In genomic region chr1:72609129-72609528, GRCm38 (mm10) we compare ENCODE assay signal across 19 mouse cellular contexts.
"Had no signal": no experiment of that assay in that cellular context is flagged by ENCODE, and none has a peak within 500 bp of the region (broad histone marks: within the 10 kb centered on the region; RNA-seq: fewer than 3 reads in every experiment).

No protein-coding gene starts in this region.

- H3K9ac ChIP-seq: liver, embryonic 13.5 days; lung, embryonic 14.5 days; midbrain, embryonic 12.5 days; neural tube, embryonic 12.5 days; neural tube, embryonic 15.5 days had no signal

- DNase-seq: kidney, postnatal 25 days; layer of hippocampus, adult 9-11 months; liver, embryonic 13.5 days; lung, embryonic 14.5 days; right cerebral cortex, adult 18-20 months; right cerebral cortex, postnatal 14 days; right cerebral cortex, postnatal 4 days; thymus, adult 2 months; thymus, postnatal 14 days; thymus, postnatal 4 days had no signal

- H3K27ac ChIP-seq: kidney, postnatal 0 days; layer of hippocampus, adult 2 months; liver, embryonic 13.5 days; macrophage; midbrain, embryonic 12.5 days; neural tube, embryonic 12.5 days; neural tube, embryonic 15.5 days; stomach, postnatal 0 days had no signal

- H3K4me3 ChIP-seq: layer of hippocampus, adult 2 months; liver, embryonic 13.5 days; midbrain, embryonic 12.5 days; neural tube, embryonic 12.5 days; neural tube, embryonic 15.5 days had no signal

- ATAC-seq: lung, postnatal 0 days; midbrain, embryonic 16.5 days had no signal

- H3K4me2 ChIP-seq: liver, embryonic 13.5 days; lung, embryonic 14.5 days; midbrain, embryonic 12.5 days; neural tube, embryonic 12.5 days; neural tube, embryonic 15.5 days had no signal

- H3K27me3 ChIP-seq: liver, embryonic 13.5 days; midbrain, embryonic 12.5 days; neural tube, embryonic 12.5 days; neural tube, embryonic 15.5 days had no signal

- H3K9me3 ChIP-seq: liver, embryonic 13.5 days; midbrain, embryonic 12.5 days; neural tube, embryonic 12.5 days; neural tube, embryonic 15.5 days had no signal

- H3K4me1 ChIP-seq: liver, embryonic 13.5 days had no signal
